Mouse (Mus musculus) small intestine, adult 2 months (tissue): ENCODE results near the gene Tyro3. TPM values are rescaled to one million over a fixed set of nuclear protein-coding genes. Genes with fewer than 3 reads are reported as not detected.

Experiments
- H3K27ac ChIP-seq: fragments of 200-500 bp; 2 replicates; pipeline ENCODE4 v1.5.1; 2012; ENCODE audit warnings: low read depth, low read length, control low read depth, inconsistent platforms; ENCODE audit not compliant: insufficient read depth
- H3K27me3 ChIP-seq: fragments of 200-500 bp; 2 replicates; pipeline ENCODE4 v1.6.1; 2012; ENCODE audit warnings: mild to moderate bottlenecking, moderate library complexity, low read length, inconsistent platforms; ENCODE audit not compliant: control insufficient read depth, insufficient read depth
- H3K36me3 ChIP-seq: fragments of 200-500 bp; 2 replicates; pipeline ENCODE4 v1.6.1; 2012; ENCODE audit warnings: mild to moderate bottlenecking, low read length, control low read depth, inconsistent platforms; ENCODE audit not compliant: control insufficient read depth, insufficient read depth
- H3K4me1 ChIP-seq: fragments of 200-500 bp; 2 replicates; pipeline ENCODE4 v1.6.1; 2012; ENCODE audit warnings: low read length, inconsistent platforms, mixed read lengths; ENCODE audit not compliant: control insufficient read depth, insufficient read depth, insufficient read length
- H3K4me3 ChIP-seq: fragments of 200-500 bp; 2 replicates; pipeline ENCODE4 v1.5.1; 2012; ENCODE audit warnings: low read depth, mild to moderate bottlenecking, control low read depth, inconsistent platforms, low read length, moderate library complexity
- CTCF ChIP-seq: fragments of 200-500 bp; IDR thresholded peaks from 2 replicates; pipeline ENCODE4 v1.5.1; 2012; ENCODE audit warnings: low read depth, mild to moderate bottlenecking, control low read depth, inconsistent platforms, low read length, moderate library complexity, mixed read lengths; ENCODE audit not compliant: insufficient replicate concordance, insufficient read length; ENCODE audit errors: extremely low read depth
- POLR2A ChIP-seq: fragments of 200-500 bp; IDR thresholded peaks from 2 replicates; pipeline ENCODE4 v1.6.1; 2012; ENCODE audit warnings: low read depth, mild to moderate bottlenecking, control low read depth, inconsistent platforms, low read length, moderate library complexity
- WGBS: fragments of 180-500 bp; shearing (Covaris S2); methylation state at CpG from one replicate; pipeline ENCODE4 v1.1.7; 2018; 5-methylcytosine and 5-hydroxymethylcytosine counted together
- polyA plus RNA-seq: library from polyadenylated mRNA; depleted of rRNA; stranded (reverse); fragments of >200 nt; gene quantifications from 2 replicates; pipeline ENCODE4 v1.2.3, GENCODE M21; 2012

The Tyro3 gene
- polyA plus RNA-seq, 1 experiment, result 3.2 TPM

DNA sequence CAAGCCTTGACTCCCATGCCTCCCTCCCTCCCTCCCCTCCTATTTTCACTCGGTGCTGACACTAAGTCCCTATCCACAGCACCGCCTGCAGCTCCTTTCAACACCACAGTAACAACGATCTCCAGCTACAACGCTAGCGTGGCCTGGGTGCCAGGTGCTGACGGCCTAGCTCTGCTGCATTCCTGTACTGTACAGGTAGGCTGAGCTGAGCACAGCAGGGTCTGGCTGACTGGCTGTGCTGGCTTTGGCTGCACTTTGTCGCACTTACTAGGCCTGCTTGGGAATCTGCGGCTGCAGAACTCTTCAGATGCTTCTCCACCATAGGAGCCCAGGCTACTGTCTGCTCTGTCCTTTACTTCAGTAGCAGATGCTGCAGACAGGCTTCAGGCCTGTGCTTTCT lies 8.0 kb downstream of the Tyro3 start:
- 87% methylated on average over 8 of the region's 8 CpGs for WGBS

DNA sequence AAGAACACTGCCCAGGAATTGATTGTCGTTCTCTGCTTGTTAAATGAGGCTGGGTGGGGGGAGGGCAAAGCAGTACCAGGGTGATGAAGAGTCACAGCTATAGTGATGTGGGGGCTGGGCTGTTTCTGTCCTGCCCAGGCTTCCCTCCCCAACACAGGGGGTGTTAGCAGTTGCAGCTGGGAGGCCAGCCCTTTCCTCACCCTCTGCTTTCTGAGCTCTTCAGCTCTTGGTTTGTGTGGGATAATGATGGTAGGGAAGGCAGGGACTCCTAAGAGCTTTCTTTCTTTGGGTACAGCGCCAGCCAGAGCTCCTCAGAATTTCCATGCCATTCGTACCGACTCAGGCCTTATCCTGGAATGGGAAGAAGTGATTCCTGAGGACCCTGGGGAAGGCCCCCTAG lies 10.9 kb downstream of the Tyro3 start:
- WGBS, result 81% methylated on average over 4 of the region's 4 CpGs
- H3K36me3 ChIP-seq, result peaks cover 2% of the 10 kb centered on the region; the same call in 1 of the 2 replicates
- TF ChIP-seq POLR2A (no peak), CTCF (no peak)
- no peak overlapping the region for H3K27ac ChIP-seq
- no peaks in the 10 kb centered on the region for H3K4me1 ChIP-seq
- no peak overlapping the region for H3K4me3 ChIP-seq
- H3K27me3 ChIP-seq, result no peaks in the 10 kb centered on the region

More for the DNA sequence above, 8.0 kb downstream of the Tyro3 start:
- Histone ChIP-seq H3K27ac (no peak overlapping the region), H3K27me3 (no peaks in the 10 kb centered on the region), H3K36me3 (peaks cover 2% of the 10 kb centered on the region; the same call in 1 of the 2 replicates), H3K4me3 (no peak overlapping the region), H3K4me1 (no peaks in the 10 kb centered on the region)
- TF ChIP-seq POLR2A, result no peak
- TF ChIP-seq CTCF, result no peak

DNA sequence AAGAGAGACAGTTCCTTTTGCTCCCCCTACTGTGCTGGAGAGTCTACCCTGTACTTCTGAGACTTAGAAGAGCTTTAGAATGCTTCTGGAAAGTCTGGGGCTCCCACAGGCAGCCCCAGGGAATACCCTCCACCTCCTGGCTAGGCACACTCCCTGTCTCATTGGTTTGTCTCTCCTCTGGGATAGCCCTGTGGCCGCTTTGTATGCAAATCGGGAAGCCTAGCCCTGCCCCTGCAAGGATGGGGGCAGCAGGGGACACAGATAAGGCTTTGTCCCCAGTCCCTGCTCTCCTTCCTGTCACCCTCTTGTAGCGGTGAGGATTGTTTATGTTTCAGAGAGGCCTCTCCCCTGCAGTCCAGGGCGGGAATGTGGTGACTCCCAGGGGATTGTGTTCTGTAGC lies 11.3 kb downstream of the Tyro3 start:
- 84% methylated on average over 4 of the region's 4 CpGs for WGBS
- Histone ChIP-seq H3K27ac (no peak overlapping the region), H3K27me3 (no peaks in the 10 kb centered on the region), H3K4me3 (no peak overlapping the region), H3K36me3 (peaks cover 2% of the 10 kb centered on the region; the same call in 1 of the 2 replicates), H3K4me1 (no peaks in the 10 kb centered on the region)
- TF ChIP-seq CTCF (no peak), POLR2A (no peak)

DNA sequence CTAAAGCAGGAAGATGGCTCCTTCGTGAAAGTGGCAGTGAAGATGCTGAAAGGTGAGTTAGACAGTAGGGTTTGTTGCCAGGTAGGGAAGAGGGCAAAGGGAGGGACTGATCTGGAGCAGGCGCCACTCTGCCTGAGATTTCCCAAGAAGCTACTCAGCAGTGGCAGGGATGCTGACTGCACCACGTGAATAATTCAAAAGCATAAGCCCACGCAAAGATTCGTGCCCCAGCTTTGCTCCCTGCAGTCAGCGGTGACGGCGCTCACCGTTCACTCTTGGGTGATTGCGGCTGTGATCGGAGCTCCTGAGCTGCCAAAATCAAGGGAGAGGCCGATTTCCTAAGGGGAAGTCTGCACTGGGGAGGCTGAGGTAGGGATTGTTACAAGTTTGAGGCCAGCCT lies 13.4 kb downstream of the Tyro3 start:
- TF ChIP-seq POLR2A (no peak), CTCF (no peak)
- 89% methylated on average over 12 of the region's 12 CpGs for WGBS

DNA sequence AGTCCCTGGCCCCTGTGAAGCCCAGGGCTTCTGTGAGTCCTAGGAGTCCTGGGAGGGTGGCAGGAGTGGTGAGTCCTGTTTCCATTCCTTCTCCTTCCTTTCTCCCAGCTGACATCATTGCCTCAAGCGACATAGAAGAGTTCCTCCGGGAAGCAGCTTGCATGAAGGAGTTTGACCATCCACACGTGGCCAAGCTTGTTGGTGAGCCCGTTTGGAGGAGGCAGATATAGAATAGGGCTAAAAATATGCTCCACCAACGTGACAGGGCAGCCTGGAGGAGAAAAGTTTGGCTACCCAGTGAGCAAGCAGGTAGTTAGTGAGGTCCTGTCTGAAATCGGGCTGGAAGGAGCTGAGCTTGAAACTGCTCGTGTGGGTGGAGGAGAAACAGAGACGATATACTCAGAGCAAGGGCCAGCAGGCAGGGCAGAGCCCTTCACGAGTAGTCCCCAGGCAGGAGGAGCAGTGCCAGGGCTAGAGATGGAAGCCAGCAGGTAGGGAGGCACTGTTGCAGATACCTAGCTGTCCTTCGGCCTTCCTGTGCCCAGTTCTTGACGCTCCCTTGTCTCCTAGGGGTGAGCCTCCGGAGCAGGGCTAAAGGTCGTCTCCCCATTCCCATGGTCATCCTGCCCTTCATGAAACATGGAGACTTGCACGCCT lies 14.1 kb downstream of the Tyro3 start:
- Histone ChIP-seq H3K4me3 (no peak overlapping the region), H3K36me3 (no peaks in the 10 kb centered on the region), H3K4me1 (no peaks in the 10 kb centered on the region), H3K27ac (no peak overlapping the region), H3K27me3 (no peaks in the 10 kb centered on the region)
- 87% methylated on average over 14 of the region's 14 CpGs for WGBS
- TF ChIP-seq CTCF, result no peak
- no peak for TF ChIP-seq POLR2A

More for the DNA sequence above, 13.4 kb downstream of the Tyro3 start:
- Histone ChIP-seq H3K4me3 (no peak overlapping the region), H3K4me1 (no peaks in the 10 kb centered on the region), H3K27ac (no peak overlapping the region), H3K27me3 (no peaks in the 10 kb centered on the region), H3K36me3 (no peaks in the 10 kb centered on the region)

DNA sequence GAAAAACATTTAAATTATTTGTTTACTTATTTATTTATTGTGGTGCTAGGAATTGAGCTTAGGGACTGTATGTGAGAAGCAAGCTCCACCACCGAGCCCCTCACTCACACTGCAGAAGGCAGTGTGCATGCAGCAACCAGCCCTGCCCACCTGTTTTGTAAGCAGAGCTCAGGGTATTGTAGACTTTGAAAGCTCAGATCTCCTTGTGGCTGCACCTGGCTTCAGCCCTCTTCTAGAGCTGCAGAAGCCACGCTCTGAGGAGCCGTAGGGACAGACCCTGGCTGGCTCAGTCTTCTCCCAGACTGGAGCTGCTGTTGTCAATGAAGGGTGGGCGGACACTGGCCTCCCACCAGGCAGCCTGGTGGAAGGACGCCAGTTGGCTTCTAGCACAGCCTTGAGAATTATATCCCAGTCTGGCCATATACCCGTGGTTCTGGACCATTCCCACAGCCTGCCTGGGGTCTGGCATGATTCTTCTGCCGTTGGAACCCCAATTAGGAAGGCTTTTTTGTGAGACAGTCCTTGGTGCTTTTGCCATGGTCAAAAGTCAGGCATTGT lies 16.9 kb downstream of the Tyro3 start:
- TF ChIP-seq CTCF, result no peak
- Histone ChIP-seq H3K4me3 (no peak overlapping the region), H3K27me3 (no peaks in the 10 kb centered on the region), H3K36me3 (no peaks in the 10 kb centered on the region), H3K4me1 (no peaks in the 10 kb centered on the region), H3K27ac (no peak overlapping the region)
- 81% methylated on average over 7 of the region's 7 CpGs for WGBS

DNA sequence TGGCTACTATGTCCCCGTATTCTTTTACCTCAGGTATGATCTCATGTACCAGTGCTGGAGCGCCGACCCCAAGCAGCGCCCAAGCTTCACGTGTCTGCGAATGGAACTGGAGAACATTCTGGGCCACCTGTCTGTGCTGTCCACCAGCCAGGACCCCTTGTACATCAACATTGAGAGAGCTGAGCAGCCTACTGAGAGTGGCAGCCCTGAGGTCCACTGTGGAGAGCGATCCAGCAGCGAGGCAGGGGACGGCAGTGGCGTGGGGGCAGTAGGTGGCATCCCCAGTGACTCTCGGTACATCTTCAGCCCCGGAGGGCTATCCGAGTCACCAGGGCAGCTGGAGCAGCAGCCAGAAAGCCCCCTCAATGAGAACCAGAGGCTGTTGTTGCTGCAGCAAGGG lies 19.1 kb downstream of the Tyro3 start:
- Histone ChIP-seq H3K4me3 (no peak overlapping the region), H3K36me3 (no peaks in the 10 kb centered on the region), H3K27ac (no peak overlapping the region), H3K4me1 (no peaks in the 10 kb centered on the region), H3K27me3 (no peaks in the 10 kb centered on the region)
- no peak for TF ChIP-seq CTCF
- TF ChIP-seq POLR2A, result no peak
- 95% methylated on average over 13 of the region's 13 CpGs for WGBS
